Mouse (Mus musculus) hindbrain, embryonic 14.5 days (tissue): ENCODE measurements at regions not wholly inside any gene's neighbourhood (a gene's known extent, or its start where the extent isn't known, plus 50 kb on each side); places are given as distances from the start of the nearest gene placed in this dataset.

Source experiments
- ATAC-seq: fragments of 200-750 bp; cut with Nextera tagmentation; 2 replicates; pipeline ENCODE4 v1.8.0; 2017; ENCODE audit warnings: moderate number of reproducible peaks, mild to moderate bottlenecking, moderate TSS enrichment, moderate library complexity; ENCODE audit not compliant: low FRiP score
- DNase-seq: peaks from one replicate; pipeline ENCODE4 v3.0.0-alpha.2; 2015; ENCODE audit warnings: low spot score
- H3K27ac ChIP-seq: fragments of 300-500 bp; sonication (generic); 2 replicates; pipeline ENCODE4 v1.5.1; 2014; ENCODE audit warnings: mild to moderate bottlenecking, moderate library complexity
- H3K27me3 ChIP-seq: fragments of 300-500 bp; sonication (generic); 2 replicates; pipeline ENCODE4 v1.6.1; 2014; ENCODE audit warnings: mild to moderate bottlenecking, low read length, mixed read lengths; ENCODE audit not compliant: control insufficient read depth, insufficient read depth
- H3K36me3 ChIP-seq: fragments of 300-500 bp; sonication (generic); replicated peaks from 2 replicates; pipeline ENCODE4 v1.6.1; 2014; ENCODE audit not compliant: control insufficient read depth, insufficient read depth
- H3K4me1 ChIP-seq: fragments of 300-500 bp; sonication (generic); replicated peaks from 2 replicates; pipeline ENCODE4 v1.6.1; 2014; ENCODE audit warnings: antibody characterized with exemption, low read length, mixed read lengths; ENCODE audit not compliant: control insufficient read depth, insufficient read depth
- H3K4me2 ChIP-seq: fragments of 300-500 bp; sonication (generic); replicated peaks from 2 replicates; pipeline ENCODE4 v1.6.1; 2014; ENCODE audit warnings: mild to moderate bottlenecking, moderate library complexity
- H3K4me3 ChIP-seq: fragments of 300-500 bp; sonication (generic); replicated peaks from 2 replicates; pipeline ENCODE4 v1.5.1; 2014; ENCODE audit warnings: mild to moderate bottlenecking, low read length
- H3K9ac ChIP-seq: fragments of 300-500 bp; sonication (generic); 2 replicates; pipeline ENCODE4 v1.6.1; 2014
- H3K9me3 ChIP-seq: fragments of 300-500 bp; sonication (generic); 2 replicates; pipeline ENCODE4 v1.6.1; 2016; ENCODE audit warnings: low read length; ENCODE audit not compliant: control insufficient read depth
- WGBS: fragments of 180-500 bp; shearing (Covaris S2); extraction: QIAGEN DNeasy Blood & Tissue Kit; methylation state at CpG from one replicate; pipeline ENCODE4 v1.1.7; 2014; 5-methylcytosine and 5-hydroxymethylcytosine counted together

DNA sequence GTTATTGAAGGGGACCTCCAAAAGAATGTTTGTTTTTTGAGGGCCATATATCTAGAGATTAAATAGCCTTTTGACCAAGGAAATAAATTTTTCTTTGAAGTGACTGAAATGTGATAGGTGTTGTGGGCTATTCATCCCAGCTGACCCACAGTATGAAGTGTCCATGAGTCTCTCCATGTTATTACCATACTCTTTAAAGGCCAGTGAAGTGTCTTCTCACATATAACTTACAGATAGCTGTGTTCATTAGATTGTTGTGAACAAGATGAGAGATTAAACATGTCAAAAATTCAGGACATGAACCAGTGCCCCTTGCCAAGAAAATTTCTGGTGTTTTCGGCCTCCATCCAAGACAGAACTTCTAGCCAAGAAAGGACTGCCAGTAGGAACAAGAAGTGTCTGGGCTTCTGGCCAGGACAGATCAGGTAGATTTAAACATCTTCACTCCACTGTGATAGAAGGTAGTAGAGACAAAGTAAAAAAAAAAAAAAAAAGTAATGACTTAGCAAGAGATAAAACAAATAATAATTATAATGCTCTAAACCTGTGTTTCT is 67.2 kb upstream of the Reg3b start:
- Histone ChIP-seq H3K9me3 (no peaks in the 10 kb centered on the region), H3K9ac (no peak overlapping the region), H3K27ac (no peak overlapping the region), H3K27me3 (no peaks in the 10 kb centered on the region), H3K4me1 (no peaks in the 10 kb centered on the region), H3K36me3 (no peaks in the 10 kb centered on the region), H3K4me2 (no peak overlapping the region), H3K4me3 (no peak overlapping the region)
- 79% methylated on average over 1 of the region's 1 CpGs for WGBS
- ATAC-seq, result no peak
- DNase-seq, result no peak
